Mouse (Mus musculus): ENCODE results near the gene Gm17535. TPM values are rescaled to one million over a fixed set of nuclear protein-coding genes. Genes with fewer than 3 reads are reported as not detected.
"Not testable (repeated sequence)": the region's sequence is repeated elsewhere in the genome, so short reads cannot be mapped to it uniquely, and the experiment has no call there.

Gm17535 gene
- total RNA-seq, 2 experiments from 2014 or later, result not detected

GRCm38 (mm10) chr9:3024912-3025467 is 9.4 kb upstream of the Gm17535 start, which contains the start of gene Gm10717:
Gm10717 (plus strand) TSS chr9:3025417.
- DNase-seq, result peak; percentile 22 to 35

- peak; percentile 54 to 73 for DNase-seq
Measured at GRCm38 (mm10) chr9:3025653-3026052, 8.7 kb upstream of the Gm17535 start.

GRCm38 (mm10) chr9:3026136-3026535 is 8.3 kb upstream of the Gm17535 start:
- not testable (repeated sequence) for DNase-seq

- DNase-seq, result not testable (repeated sequence)
Measured at GRCm38 (mm10) chr9:3026741-3027140, 7.7 kb upstream of the Gm17535 start.

GRCm38 (mm10) chr9:3027200-3027599 is 7.2 kb upstream of the Gm17535 start:
- DNase-seq, result not testable (repeated sequence)

GRCm38 (mm10) chr9:3029276-3030000 is 5.0 kb upstream of the Gm17535 start:
- peak; percentile 8 to 11 for DNase-seq

- DNase-seq, result not testable (repeated sequence)
Measured at GRCm38 (mm10) chr9:3030677-3031318, 3.6 kb upstream of the Gm17535 start.

DNA sequence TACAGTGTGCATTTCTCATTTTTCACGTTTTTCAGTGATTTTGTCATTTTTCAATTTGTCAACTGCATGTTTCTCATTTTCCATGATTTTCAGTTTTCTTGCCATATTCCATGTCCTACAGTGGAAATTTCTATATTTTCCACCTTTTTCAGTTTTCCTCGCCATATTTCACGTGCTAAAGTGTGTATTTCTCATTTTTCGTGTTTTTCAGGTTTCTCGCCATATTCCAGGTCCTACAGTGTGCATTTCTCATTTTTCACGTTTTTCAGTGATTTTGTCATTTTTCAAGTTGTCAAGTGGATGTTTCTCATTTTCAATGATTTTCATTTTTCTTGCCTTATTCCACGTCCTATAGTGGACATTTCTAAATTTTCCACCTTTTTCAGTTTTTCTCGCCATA is 2.2 kb downstream of the Gm17535 start, which contains the start of gene Gm10715:
TSS of gene Gm10715 (plus strand) at position 301 of the 400 bp plus-strand sequence.
- DNase-seq, result not testable (repeated sequence)

GRCm38 (mm10) chr9:3038161-3038560 is 3.8 kb downstream of the Gm17535 start:
- not testable (repeated sequence) for DNase-seq

Small RNAs within 50 kb of the gene (microRNA-seq; reads per million reads assigned to microRNA genes)
- gene Mir101c, result 0 reads per million in 2 experiments

Other genes with a start within 250 kb of the Gm17535 start
- gene Gm10722, start 33.7 kb upstream of the Gm17535 start, total RNA-seq (2021), result not detected
- gene Gm11168, start 31.3 kb upstream of the Gm17535 start, total RNA-seq (2021), result not detected
- under 1 TPM; 0.57 to 0.77 TPM for gene Gm10721, start 21.5 kb upstream of the Gm17535 start, total RNA-seq (2021)
- not detected for gene Gm10720, start 18.9 kb upstream of the Gm17535 start, total RNA-seq (2021)
- 1 to 10 TPM in 1 of 2 experiments, not detected in 1; 1.3 TPM for gene Gm10719, start 17.2 kb upstream of the Gm17535 start, total RNA-seq (2021)
- gene Gm10718, start 11.1 kb upstream of the Gm17535 start, total RNA-seq (2021), result under 1 TPM; 0.47 to 0.95 TPM
- not detected for gene Gm10717, start 9.2 kb upstream of the Gm17535 start, total RNA-seq (2021)
- not detected for gene Gm10715, start 2.3 kb downstream of the Gm17535 start, total RNA-seq (2021)

All from heart, adult 18-20 months (tissue).